Mouse (Mus musculus) liver, adult 2 months (tissue): ENCODE data around the gene Pltp.

Experiments
- CTCF ChIP-seq: fragments of 200-500 bp; IDR thresholded peaks from 2 replicates; pipeline ENCODE4 v1.5.1; 2011; ENCODE audit warnings: low read depth, low read length, control low read depth
- POLR2A ChIP-seq: fragments of 200-500 bp; IDR thresholded peaks from 2 replicates; pipeline ENCODE4 v1.6.1; 2011; ENCODE audit warnings: low read length, control low read depth; ENCODE audit not compliant: insufficient read depth; ENCODE audit errors: extremely low read depth

DNA sequence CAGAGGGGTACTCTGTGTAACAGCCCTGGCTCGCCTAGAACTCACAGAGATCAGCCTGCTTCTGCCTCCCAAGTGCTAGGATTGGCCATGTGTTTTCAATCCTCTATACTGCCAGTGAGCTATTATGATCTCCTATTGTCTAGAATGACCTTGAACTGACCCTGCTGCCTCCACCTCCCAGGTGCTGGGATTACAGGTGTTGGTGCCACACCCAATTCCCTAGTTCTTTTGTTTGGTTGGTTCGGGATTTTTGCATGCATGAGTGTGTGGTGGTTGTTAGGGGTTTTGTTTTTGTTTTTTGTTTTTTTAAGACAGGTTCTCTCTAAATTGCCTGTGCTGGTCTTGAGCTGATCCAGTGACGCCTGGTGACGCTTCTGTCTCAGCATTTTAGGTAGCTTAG lies 33.5 kb downstream of the Pltp start:
- TF ChIP-seq CTCF, result no peak
- TF ChIP-seq POLR2A, result no peak
